Mouse (Mus musculus) myocyte (in vitro differentiated cells): Measurements from ENCODE around the gene Larp4. TPM values are rescaled to one million over a fixed set of nuclear protein-coding genes. Genes with fewer than 3 reads are reported as not detected.

Experiments used
- H3K27me3 ChIP-seq: one replicate; pipeline ENCODE4 v1.6.1; 2011; ENCODE audit not compliant: control insufficient read depth, insufficient read depth, insufficient read length
- H3K36me3 ChIP-seq: one replicate; pipeline ENCODE4 v1.6.1; 2011; ENCODE audit not compliant: control insufficient read depth, insufficient read depth
- H3K4me2 ChIP-seq: one replicate; pipeline ENCODE4 v1.6.1; 2011; ENCODE audit warnings: low read depth, control low read depth
- H3K4me3 ChIP-seq: one replicate; pipeline ENCODE4 v1.5.1; 2011; ENCODE audit warnings: mild to moderate bottlenecking, control low read depth, moderate library complexity
- H3K79me2 ChIP-seq: one replicate; pipeline ENCODE4 v1.6.1; 2011; ENCODE audit not compliant: control insufficient read depth, insufficient read depth
- H3ac ChIP-seq: one replicate; pipeline ENCODE4 v1.6.1; 2011; ENCODE audit not compliant: control insufficient read depth, insufficient read length
- CEBPB ChIP-seq: IDR thresholded peaks from 2 replicates; pipeline ENCODE4 v1.6.1; 2011; ENCODE audit warnings: mild to moderate bottlenecking, moderate library complexity; ENCODE audit not compliant: poor library complexity, insufficient read depth, severe bottlenecking
- E2F4 ChIP-seq: IDR thresholded peaks from one replicate; pipeline ENCODE4 v1.6.1; 2011; ENCODE audit warnings: mild to moderate bottlenecking, control low read depth, moderate library complexity; ENCODE audit not compliant: insufficient read depth
- MAX ChIP-seq: IDR thresholded peaks from one replicate; pipeline ENCODE4 v1.6.1; 2011; ENCODE audit warnings: low read depth, mild to moderate bottlenecking, control low read depth
- MYOD1 ChIP-seq, 3 experiments: IDR thresholded peaks; one replicate each; pipeline ENCODE4 v1.6.1; 2011; ENCODE audit warnings: control low read depth in 2 of 3, low read depth in 2 of 3, mild to moderate bottlenecking in 2 of 3, moderate library complexity in 1 of 3; ENCODE audit not compliant: insufficient read length in 2 of 3, control insufficient read depth in 1 of 3
- MYOG ChIP-seq, 3 experiments: IDR thresholded peaks; one replicate each; pipeline ENCODE4 v1.6.1; 2011; ENCODE audit warnings: control low read depth in 2 of 3, low read depth in 2 of 3, mild to moderate bottlenecking in 2 of 3; ENCODE audit not compliant: insufficient read length in 2 of 3, control insufficient read depth in 1 of 3, insufficient read depth in 1 of 3
- POLR2A ChIP-seq: IDR thresholded peaks from one replicate; pipeline ENCODE4 v1.6.1; 2011; ENCODE audit warnings: low read depth, mild to moderate bottlenecking, control low read depth, moderate library complexity; ENCODE audit not compliant: insufficient read length
- POLR2AphosphoS2 ChIP-seq: IDR thresholded peaks from one replicate; pipeline ENCODE4 v1.6.1; 2011; ENCODE audit warnings: low read depth, control low read depth; ENCODE audit not compliant: insufficient read length
- REST ChIP-seq: IDR thresholded peaks from one replicate; pipeline ENCODE4 v1.6.1; 2011; ENCODE audit warnings: mild to moderate bottlenecking, control low read depth, moderate library complexity; ENCODE audit not compliant: insufficient read depth, insufficient read length
- SRF ChIP-seq: IDR thresholded peaks from one replicate; pipeline ENCODE4 v1.6.1; 2011; ENCODE audit warnings: low read depth; ENCODE audit not compliant: control insufficient read depth, insufficient read length
- TCF12 ChIP-seq: IDR thresholded peaks from one replicate; pipeline ENCODE4 v1.6.1; 2011; ENCODE audit warnings: mild to moderate bottlenecking, control low read depth; ENCODE audit not compliant: poor library complexity, insufficient read depth, severe bottlenecking
- TCF3 ChIP-seq: IDR thresholded peaks from one replicate; pipeline ENCODE4 v1.6.1; 2011; ENCODE audit warnings: low read depth, control low read depth; ENCODE audit not compliant: insufficient read length
- USF1 ChIP-seq: IDR thresholded peaks from one replicate; pipeline ENCODE4 v1.6.1; 2011; ENCODE audit warnings: low read depth, mild to moderate bottlenecking, control low read depth, moderate library complexity
- polyA plus RNA-seq: library from polyadenylated mRNA; unstranded; fragments of >200 nt; fragmentation: generic; extraction: Trizol; gene quantifications from one replicate; pipeline ENCODE4 v1.2.1, GENCODE M21; 2012; ENCODE audit warnings: missing spikeins

Larp4 gene
- polyA plus RNA-seq, 1 experiment = 15.9 TPM

- Histone ChIP-seq H3K4me2 (peak overlapping the region; percentile 41), H3ac (no peak overlapping the region), H3K36me3 (no peaks in the 10 kb centered on the region), H3K27me3 (peaks cover 3% of the 10 kb centered on the region), H3K79me2 (no peaks in the 10 kb centered on the region), H3K4me3 (no peak overlapping the region)
- TF ChIP-seq MYOD1 (IDR thresholded peaks at IDR 0.05; ENCODE audit: control insufficient read depth in 1 of 3, insufficient read length in 2 of 3, low read depth in 2 of 3) (peak; percentile 33 to 56 (median 37)), CEBPB (no peak), REST (no peak), USF1 (no peak), TCF3 (no peak), SRF (no peak), MAX (no peak), E2F4 (no peak), MYOG (IDR thresholded peaks at IDR 0.05; ENCODE audit: control insufficient read depth in 1 of 3, insufficient read depth in 1 of 3, insufficient read length in 2 of 3, low read depth in 2 of 3) (peak in 2 of 3 experiments; percentile 71 to 86), POLR2AphosphoS2 (no peak), TCF12 (no peak), POLR2A (no peak)
Measured at GRCm38 (mm10) chr15:99940970-99941630, 28.8 kb upstream of the Larp4 start.

GRCm38 (mm10) chr15:99955324-99955723, 14.5 kb upstream of the Larp4 start:
- Histone ChIP-seq H3ac (no peak overlapping the region), H3K79me2 (no peaks in the 10 kb centered on the region), H3K27me3 (peaks cover 4% of the 10 kb centered on the region), H3K36me3 (no peaks in the 10 kb centered on the region), H3K4me3 (no peak overlapping the region), H3K4me2 (no peak overlapping the region)
- TF ChIP-seq USF1 (no peak), MAX (no peak), POLR2A (no peak), POLR2AphosphoS2 (no peak), MYOG (IDR thresholded peaks at IDR 0.05; ENCODE audit: control insufficient read depth in 1 of 3, insufficient read depth in 1 of 3, insufficient read length in 2 of 3, low read depth in 2 of 3) (no peak), E2F4 (no peak), MYOD1 (IDR thresholded peaks at IDR 0.05; ENCODE audit: control insufficient read depth in 1 of 3, insufficient read length in 2 of 3, low read depth in 2 of 3) (no peak), TCF12 (no peak), SRF (no peak), REST (no peak), CEBPB (no peak), TCF3 (no peak)

DNA sequence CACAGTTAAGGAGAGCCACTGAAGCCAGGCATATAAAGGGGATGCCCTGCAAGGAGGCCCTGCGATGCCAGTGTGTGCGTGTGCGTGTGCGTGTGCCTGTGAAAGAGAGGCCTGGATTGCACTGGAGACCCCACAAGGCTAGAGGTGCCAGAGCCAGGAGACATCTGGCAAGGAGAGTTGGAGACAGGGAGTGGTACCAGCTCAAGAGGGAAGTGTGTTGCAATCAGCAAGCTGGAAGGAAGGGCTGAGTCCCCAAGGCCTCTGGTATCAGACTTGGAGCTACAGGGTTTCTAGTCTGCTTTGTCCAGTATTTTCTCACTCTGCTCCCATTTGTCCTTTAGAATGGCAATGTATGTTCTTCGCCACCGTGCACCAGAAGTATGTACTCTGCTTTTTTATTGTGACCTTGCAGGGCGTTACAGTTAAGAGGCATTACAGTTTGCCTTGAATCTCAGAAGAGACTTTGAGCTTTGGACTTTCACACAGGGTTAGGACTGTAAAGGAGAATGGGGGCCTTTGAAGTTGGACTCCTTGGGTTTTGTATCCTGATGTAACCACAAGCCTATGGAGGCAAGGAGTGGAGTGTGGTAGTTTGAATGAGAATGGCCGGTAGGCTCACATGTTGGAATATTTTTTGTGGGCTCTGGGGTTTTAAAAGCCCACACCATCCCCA, 4.6 kb upstream of the Larp4 start:
- no peak overlapping the region for H3K4me3 ChIP-seq
- no peaks in the 10 kb centered on the region for H3K36me3 ChIP-seq
- no peak overlapping the region for H3ac ChIP-seq
- no peaks in the 10 kb centered on the region for H3K79me2 ChIP-seq
- no peak for TF ChIP-seq REST
- TF ChIP-seq CEBPB = 0 out of 2 replicates have a peak, but pooled peaks have one; percentile 53
- peaks cover 51% of the 10 kb centered on the region for H3K27me3 ChIP-seq
- H3K4me2 ChIP-seq = no peak overlapping the region

- H3ac ChIP-seq = no peak within 1 kb of the TSS
- no peaks in the 10 kb centered on the region for H3K36me3 ChIP-seq
- H3K4me2 ChIP-seq = no peak within 1 kb of the TSS
- no peak within 1 kb of the TSS for H3K4me3 ChIP-seq
- no peak for TF ChIP-seq MAX
- no peak for TF ChIP-seq REST
- no peak for TF ChIP-seq E2F4
- no peak for TF ChIP-seq TCF12
- no peak for TF ChIP-seq SRF
- no peak for TF ChIP-seq POLR2AphosphoS2
- TF ChIP-seq MYOD1 (IDR thresholded peaks at IDR 0.05; ENCODE audit: control insufficient read depth in 1 of 3, insufficient read length in 2 of 3, low read depth in 2 of 3) = no peak
- TF ChIP-seq MYOG (IDR thresholded peaks at IDR 0.05; ENCODE audit: control insufficient read depth in 1 of 3, insufficient read depth in 1 of 3, insufficient read length in 2 of 3, low read depth in 2 of 3) = no peak
- TF ChIP-seq USF1 = no peak
- no peak for TF ChIP-seq CEBPB
- TF ChIP-seq TCF3 = no peak
- TF ChIP-seq POLR2A = no peak
- H3K79me2 ChIP-seq = no peaks in the 10 kb centered on the region
- peaks cover 44% of the 10 kb centered on the region for H3K27me3 ChIP-seq
Measured at GRCm38 (mm10) chr15:99966961-99967360, 2.9 kb upstream of the Larp4 start, which contains the start of gene Fam186a. Gene Fam186a, minus strand, starts transcription at chr15:99967061.
